Mouse (Mus musculus) monocyte, adult 59 days (primary cell): ENCODE measurements around the gene Sema3b. TPM values are rescaled to one million over a fixed set of nuclear protein-coding genes. Genes with fewer than 3 reads are reported as not detected.

Experiments
- total RNA-seq, 2 experiments: library from RNA; stranded (reverse); gene quantifications; one replicate each; pipeline ENCODE4 v1.2.4; 2023

The Sema3b gene
- total RNA-seq: not detected

DNA sequence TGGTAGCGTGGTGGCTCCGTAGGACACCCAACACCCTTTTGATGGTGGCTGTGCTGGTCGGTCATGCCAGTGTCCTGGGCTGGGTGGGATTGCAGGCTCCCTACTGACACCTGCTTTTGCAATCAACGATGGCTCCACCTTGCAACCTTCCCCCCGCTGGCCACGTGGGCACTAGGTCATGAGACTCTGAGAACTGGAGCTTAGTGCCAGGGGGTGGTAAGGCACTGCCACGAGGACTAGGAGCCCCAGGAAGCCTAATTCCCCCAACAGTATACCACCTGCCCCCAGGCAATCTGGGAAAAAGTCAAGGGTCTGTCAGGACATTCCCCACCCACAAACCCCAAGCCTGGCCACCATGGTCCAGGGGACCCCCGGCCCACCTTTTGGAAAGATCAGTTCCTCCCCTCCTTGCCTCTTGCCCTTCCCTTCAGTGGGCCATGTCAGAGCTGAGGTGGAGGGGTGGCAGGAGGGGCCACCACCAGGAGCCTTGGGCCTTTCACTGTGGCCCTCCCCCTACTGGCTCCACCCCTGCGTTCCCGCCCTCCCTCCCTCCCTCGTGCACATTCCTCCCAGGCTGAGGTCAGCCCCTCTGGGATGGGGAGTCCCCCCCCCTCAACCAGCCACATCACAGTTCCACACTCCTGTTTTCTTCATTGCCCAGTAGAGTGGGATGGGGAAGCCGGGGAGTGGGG is at the start of gene Sema3b:
Gene Sema3b (minus strand): TSS at position 489 of the 692 bp plus-strand sequence.

DNA sequence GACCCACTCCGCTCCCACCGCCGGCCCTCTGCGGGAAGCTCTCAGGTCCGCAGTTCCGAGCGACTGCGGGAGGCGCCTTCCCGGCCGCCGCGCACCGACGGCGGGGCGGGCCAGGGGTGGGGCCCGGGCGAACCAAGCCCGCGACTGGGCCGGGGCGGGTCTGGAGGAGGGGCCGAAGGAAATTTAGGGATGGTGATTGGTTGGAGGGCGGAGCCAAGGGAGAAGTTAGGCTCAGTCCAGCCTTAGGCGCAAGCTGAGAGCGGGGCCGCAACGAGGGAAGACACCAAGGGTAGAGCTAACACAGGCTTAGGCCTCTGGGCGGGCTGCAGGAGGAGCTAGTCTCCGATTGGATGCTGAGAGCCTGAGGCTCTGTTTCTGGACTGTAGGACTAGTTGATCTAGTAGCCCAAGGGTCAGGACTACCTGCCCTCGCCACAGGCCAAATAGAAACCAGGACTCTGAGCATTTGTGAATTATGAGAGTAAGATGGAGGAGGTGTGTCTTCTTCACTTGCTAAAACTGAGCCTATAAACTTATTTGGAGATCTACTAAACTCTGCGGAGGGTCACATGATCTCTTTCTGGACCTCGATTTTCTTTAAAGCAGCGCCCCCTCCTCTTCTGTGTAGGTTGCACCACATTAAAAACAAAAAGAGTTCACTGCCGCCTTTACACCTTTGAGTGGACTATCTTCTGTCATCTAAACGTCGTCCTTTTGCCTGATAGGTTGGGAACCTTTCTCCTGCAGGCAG is 26.4 kb upstream of the Sema3b start, which contains the start of gene Gnai2:
Gene Gnai2 (minus strand): TSS at position 89 of the 750 bp plus-strand sequence.

DNA sequence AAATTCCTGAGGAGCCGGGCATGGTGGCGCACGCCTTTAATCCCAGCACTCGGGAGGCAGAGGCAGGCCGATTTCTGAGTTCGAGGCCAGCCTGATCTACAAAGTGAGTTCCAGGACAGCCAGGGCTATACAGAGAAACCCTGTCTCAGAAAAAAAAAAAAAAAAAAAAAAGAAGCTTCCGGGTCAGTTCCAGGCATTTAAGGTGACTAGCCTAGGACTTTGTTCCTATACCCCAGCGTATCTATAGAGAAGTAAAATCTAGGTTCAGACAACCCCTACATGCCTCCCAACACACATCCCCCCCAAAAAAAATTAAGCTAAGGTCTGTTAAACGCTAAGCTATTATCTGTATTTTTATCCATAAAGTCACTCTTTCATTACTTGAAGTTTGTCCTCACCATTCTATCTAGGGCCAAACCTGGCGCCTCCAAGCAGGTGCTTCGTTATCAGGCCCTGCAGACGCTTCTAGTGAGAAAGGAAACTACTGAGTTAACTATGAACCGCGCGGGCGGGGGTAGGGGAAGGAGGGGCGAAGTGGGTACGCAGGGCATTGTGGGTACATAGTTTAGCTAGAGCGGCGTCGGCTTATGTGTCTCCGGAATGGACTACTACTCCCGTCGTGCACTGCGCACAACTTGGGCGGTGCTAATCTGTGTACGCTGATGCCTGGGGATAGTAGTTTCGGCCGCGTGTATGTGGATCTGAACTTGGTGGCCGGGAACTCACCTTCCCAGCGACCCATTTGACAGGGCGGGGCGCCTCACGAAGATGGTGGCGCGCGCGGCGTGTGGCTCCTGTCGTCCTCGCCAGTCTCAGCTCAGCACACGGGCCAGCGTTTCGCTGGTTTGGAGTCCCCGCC is 21.8 kb downstream of the Sema3b start, which contains the start of gene Ifrd2:
Gene Ifrd2 (plus strand): TSS at position 669 of the 859 bp plus-strand sequence.

DNA sequence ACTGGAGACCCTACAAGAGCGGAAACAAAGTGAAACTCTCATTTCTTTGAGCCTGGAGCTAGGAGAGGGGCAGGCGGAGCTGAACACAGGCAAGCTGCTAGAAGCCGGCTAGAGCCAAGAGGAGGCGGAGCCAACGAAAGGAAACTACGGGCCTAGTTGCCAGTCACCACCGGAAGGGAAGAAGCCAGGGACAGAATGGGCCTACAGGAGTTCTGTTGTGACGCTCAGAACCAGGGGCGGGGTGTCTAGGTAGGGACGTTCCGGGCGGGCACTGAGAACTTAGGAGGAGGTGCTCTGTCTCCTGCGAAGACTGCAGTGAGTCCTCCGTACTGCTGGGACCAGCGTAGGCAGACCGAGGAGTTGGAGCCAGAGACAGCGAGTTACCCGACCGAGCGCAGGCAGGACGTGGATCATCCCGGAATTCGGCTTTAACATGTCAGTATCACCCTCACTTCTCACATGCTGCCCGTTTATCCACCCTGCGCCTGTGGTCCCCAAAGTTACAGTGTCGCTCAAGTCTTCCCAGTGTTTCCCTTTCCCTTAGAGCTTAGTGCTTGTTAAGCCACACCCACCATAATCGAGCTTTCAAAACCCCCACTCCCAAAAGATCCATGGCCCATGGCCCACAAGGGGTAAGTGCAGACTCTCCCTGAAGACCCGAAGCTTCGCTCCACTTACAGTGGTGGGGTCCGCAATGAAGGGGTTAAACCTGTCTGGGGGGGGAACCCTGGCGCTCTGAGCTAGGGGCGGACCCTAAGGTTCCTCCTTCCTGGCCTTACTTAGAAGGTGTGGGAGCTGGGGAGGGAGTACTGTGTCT is 28.3 kb downstream of the Sema3b start, which contains the start of gene Hyal3:
Gene Hyal3 (plus strand): TSS at position 318 of the 817 bp plus-strand sequence.

DNA sequence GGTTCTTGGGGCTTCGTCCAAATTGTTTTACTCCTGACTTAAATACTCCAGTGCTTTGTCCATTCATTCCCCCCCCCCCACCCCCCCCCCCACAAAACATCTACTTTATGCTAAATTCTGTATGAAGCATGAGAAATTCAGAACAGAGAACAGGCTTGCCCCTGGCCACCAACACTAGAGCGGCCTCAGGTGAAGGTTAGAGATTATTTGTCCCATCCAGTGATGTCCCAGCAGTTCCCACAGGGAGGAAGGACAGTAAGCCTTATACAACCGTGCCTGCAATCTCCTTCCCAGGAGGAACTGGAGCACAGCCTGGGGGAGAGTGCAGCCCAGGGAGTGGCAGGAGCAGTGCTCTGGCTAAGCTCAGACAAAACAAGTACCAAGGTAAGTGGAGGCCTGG is 30.4 kb downstream of the Sema3b start, which contains the start of gene Naa80:
Gene Naa80 (plus strand): TSS at position 301 of the 400 bp plus-strand sequence.

DNA sequence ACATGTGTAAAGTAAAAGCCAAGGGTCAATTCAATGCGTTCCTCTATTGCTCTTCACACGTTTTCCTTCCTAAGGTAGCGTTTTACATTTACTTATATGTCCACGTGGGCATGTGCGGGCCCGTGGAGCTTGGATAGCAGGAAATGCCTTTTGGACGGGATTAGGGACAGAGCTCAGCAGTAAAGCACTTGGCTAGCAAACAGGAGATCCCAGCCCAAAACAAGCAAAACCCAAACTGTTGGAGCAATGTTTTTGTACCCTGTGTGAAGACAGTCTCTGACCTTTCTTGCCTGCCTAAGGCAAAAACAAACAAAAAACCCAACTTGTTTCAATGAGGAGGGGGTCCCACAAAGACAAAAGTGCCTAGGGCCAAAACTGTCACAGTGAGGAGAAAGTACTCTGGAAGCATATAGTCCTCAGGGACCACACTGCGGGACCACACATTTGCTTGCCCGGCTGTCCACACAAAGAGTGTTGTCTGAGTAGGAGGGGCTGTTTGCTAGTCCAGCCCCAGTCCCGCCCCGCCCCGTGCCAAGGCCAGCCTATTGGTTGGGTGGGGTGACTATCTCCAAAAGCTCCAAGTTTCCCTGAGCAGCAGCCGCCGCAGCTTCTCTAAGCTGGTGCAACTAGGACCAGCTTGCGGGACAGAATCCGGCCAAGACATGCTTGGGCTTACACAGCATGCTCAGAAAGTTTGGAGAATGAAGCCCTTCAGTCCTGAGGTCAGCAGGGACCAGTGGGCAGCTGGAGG is 32.5 kb downstream of the Sema3b start, which contains the start of gene Hyal1:
Gene Hyal1 (plus strand): TSS at position 571 of the 751 bp plus-strand sequence.

DNA sequence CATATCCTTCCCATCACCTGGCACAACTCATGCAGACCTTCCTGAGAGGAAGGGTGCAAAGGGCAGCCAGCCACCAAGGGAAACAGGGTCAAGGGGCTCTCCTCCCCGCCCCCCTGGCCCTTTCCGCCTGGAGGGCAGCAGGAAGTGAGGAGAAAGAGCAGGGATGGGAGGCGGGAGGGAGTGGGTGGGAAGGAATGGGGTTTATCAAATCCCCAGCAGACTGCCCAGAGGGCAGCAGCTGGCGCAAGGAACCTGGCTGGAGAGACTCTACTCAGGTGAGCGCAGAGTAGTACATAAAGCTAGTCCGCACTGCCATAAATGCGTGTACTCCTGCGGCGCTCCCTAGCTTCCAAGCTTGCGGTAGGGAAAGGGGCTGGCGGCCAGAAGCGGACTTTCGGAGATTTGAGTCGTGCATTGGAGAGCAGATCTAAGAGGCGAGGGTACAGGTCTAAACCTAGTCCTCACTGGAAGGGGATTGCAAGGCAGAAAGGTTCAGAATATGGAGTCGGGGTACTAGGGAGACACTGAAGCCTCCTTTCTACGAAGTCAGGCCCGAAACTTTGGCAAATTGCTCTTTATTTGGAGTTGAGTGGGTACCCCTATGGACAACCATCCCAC is 41.2 kb downstream of the Sema3b start, which contains the start of gene Hyal2:
Gene Hyal2 (plus strand): TSS at position 244 of the 618 bp plus-strand sequence.

DNA sequence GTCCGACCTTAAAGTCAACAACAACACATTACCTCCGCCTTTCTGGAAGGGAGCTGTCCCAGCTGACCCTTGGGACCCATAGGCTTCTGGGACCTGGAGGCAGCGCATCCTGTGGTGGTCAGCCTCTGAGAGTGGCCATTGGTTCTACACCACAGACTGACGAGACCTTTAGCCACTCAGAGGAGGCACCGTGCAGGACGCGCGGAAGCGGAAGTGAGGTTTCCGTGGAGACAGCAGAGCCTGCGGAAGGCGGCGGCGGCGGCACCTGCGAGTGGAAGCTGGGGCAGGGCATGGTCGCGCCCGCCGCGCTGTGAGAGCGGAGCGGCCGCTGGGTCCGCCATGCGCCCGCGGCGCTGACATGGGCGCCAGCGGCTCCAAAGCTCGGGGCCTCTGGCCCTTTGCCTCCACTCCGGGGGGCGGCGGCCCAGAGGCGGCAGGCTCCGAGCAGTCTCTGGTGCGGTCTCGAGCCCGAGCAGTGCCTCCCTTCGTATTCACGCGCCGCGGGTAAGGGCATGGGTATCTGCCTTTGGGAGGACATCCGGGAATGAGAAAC is 45.9 kb downstream of the Sema3b start, which contains the start of gene Tusc2:
Gene Tusc2 (plus strand): TSS at position 227 of the 553 bp plus-strand sequence.

DNA sequence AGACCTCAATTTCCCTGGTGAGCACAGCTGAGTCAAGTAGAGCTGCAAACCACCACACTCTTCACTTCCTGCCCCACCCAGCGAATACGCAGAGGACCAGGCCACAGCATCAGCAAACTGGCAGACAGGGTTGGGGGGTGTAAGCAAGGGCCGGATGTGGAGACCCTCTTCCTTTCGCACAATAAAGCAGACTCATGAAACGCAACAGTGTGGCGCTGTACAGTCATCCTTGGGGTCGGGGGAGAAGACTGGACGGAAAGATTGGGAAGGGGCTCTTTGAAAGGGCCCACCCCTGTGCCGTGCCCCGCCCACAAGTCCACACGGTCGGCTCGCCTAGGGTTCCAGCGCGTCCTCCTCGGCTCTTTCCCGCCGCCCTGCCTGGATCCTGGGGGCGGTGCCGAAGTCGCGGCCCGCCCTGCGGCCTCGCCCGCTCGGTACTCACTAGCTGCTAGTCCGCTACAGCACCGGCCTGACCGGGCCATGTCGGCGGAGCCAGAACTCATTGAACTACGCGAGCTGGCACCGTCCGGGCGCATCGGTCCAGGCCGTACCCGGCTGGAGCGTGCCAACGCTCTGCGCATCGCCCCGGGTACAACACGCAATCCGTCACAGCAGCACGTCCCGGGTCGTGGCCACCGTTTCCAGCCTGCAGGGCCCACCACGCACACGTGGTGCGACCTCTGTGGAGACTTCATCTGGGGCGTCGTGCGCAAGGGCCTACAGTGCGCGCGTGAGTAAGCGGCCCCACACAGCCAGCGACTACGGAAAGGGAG is 57.7 kb downstream of the Sema3b start, which contains the start of gene Rassf1:
Gene Rassf1 (plus strand): TSS at position 439 of the 773 bp plus-strand sequence.

Other genes with a start within 250 kb of the Sema3b start
- not detected for gene Cacna2d2, start 209.6 kb downstream of the Sema3b start, total RNA-seq
- gene Tmem115, start 75.3 kb downstream of the Sema3b start, total RNA-seq: 10 to 100 TPM; 22.2 to 24.0 TPM
- gene Cyb561d2, start 67.0 kb downstream of the Sema3b start, total RNA-seq: 1 to 10 TPM; 8.4 to 9.2 TPM
- 10 to 100 TPM; 12.0 to 15.1 TPM for gene Nprl2, start 67.0 kb downstream of the Sema3b start, total RNA-seq
- not detected for gene Zmynd10, start 61.9 kb downstream of the Sema3b start, total RNA-seq
- 100 to 1,000 TPM; 122 to 127 TPM for gene Rassf1, start 57.7 kb downstream of the Sema3b start, total RNA-seq
- gene Tusc2, start 46.0 kb downstream of the Sema3b start, total RNA-seq: 10 to 100 TPM; 16.1 to 17.9 TPM
- 1 to 10 TPM; 3.8 to 6.2 TPM for gene Hyal2, start 41.3 kb downstream of the Sema3b start, total RNA-seq
- gene Hyal1, start 32.3 kb downstream of the Sema3b start, total RNA-seq: 1 to 10 TPM; 2.4 to 3.7 TPM
- gene Naa80, start 30.3 kb downstream of the Sema3b start, total RNA-seq: 10 to 100 TPM; 10.3 to 14.2 TPM
- 1 to 10 TPM in 1 of 2 experiments, under 1 TPM in 1; 0.50 to 1.4 TPM for gene Hyal3, start 28.4 kb downstream of the Sema3b start, total RNA-seq
- 10 to 100 TPM; 14.7 to 15.1 TPM for gene Ifrd2, start 21.6 kb downstream of the Sema3b start, total RNA-seq
- 100 to 1,000 TPM; 852 to 878 TPM for gene Gnai2, start 26.1 kb upstream of the Sema3b start, total RNA-seq
- gene Slc38a3, start 60.3 kb upstream of the Sema3b start, total RNA-seq: not detected
- gene Gnat1, start 70.5 kb upstream of the Sema3b start, total RNA-seq: not detected
- gene Sema3f, start 101.2 kb upstream of the Sema3b start, total RNA-seq: not detected
- 100 to 1,000 TPM; 190 to 208 TPM for gene Rbm5, start 161.8 kb upstream of the Sema3b start, total RNA-seq